Mouse (Mus musculus) forebrain, embryonic 10.5 days (tissue): ENCODE results near the gene Zfp30. TPM values are rescaled to one million over a fixed set of nuclear protein-coding genes. Genes with fewer than 3 reads are reported as not detected.

Experiments used
- microRNA counts: library from miRNA; unstranded; fragments of <30 nt; microRNA quantifications from one replicate; lab custom pipeline; 2017
- microRNA-seq: library from miRNA; unstranded; fragments of <30 nt; microRNA quantifications from one replicate; pipeline ENCODE4, GENCODE M21; 2017
- polyA plus RNA-seq: library from polyadenylated mRNA; unstranded; fragments of >200 nt; fragmentation: Nextera tagmentation; extraction: Ambion mirVana; gene quantifications from 2 replicates; pipeline ENCODE4 v1.2.1, GENCODE M21; 2016

Zfp30 gene
- polyA plus RNA-seq, 1 experiment from 2014 or later = 7.0 TPM

MicroRNAs encoded within 50 kb of the gene (microRNA counts, 519-probe panel; counts per million panel counts)
- microRNA mmu-miR-1964 (lab: Ali Mortazavi, UCI) = 341 counts per million, percentile 65 among the panel's probes with 10 or more counts

Small RNA genes within 50 kb of the gene (microRNA-seq; reads per million reads assigned to microRNA genes)
- gene Mir1964 = 5.4 reads per million, percentile 13 among the genes with 10 or more reads in this experiment

Other genes starting within 250 kb of the Zfp30 start
- gene Catsperg2, start 57.0 kb upstream of the Zfp30 start, polyA plus RNA-seq = 0.14 TPM in 1 of 2 replicates, not detected in the other
- gene Zfp84, start 15.4 kb upstream of the Zfp30 start, polyA plus RNA-seq = 11.6 and 11.8 TPM in 2 replicates
- 11.6 and 13.2 TPM in 2 replicates for gene Zfp790, start 32.1 kb downstream of the Zfp30 start, polyA plus RNA-seq
- gene Zfp940, start 69.7 kb downstream of the Zfp30 start, polyA plus RNA-seq = 10.5 and 10.6 TPM in 2 replicates
- 8.4 and 9.0 TPM in 2 replicates for gene Zfp420, start 76.0 kb downstream of the Zfp30 start, polyA plus RNA-seq
- gene Zfp27, start 122.6 kb downstream of the Zfp30 start, polyA plus RNA-seq = 9.8 and 10.0 TPM in 2 replicates
- gene Zfp383, start 124.2 kb downstream of the Zfp30 start, polyA plus RNA-seq = 4.0 and 5.2 TPM in 2 replicates
- 13.5 and 13.8 TPM in 2 replicates for gene Zfp74, start 170.1 kb downstream of the Zfp30 start, polyA plus RNA-seq
- 22.7 and 25.0 TPM in 2 replicates for gene Zfp568, start 200.0 kb downstream of the Zfp30 start, polyA plus RNA-seq